Mouse (Mus musculus) granulocyte monocyte progenitor cell, adult 5-6 weeks (primary cell): ENCODE data around the gene Selenov. TPM values are rescaled to one million over a fixed set of nuclear protein-coding genes. Genes with fewer than 3 reads are reported as not detected.

Experiments
- ATAC-seq: replicated peaks from 2 replicates; pipeline ENCODE4 v1.8.0; 2016; ENCODE audit warnings: mild to moderate bottlenecking, moderate TSS enrichment, inconsistent platforms; ENCODE audit not compliant: poor library complexity, severe bottlenecking
- total RNA-seq, 2 experiments: library from RNA; stranded (forward) in 1 of 2; stranded (reverse) in 1 of 2; fragments of 200-712, 200-1000 nt in 1 of 2; fragments of >200 nt in 1 of 2; fragmentation: Nextera tagmentation in 1 of 2; gene quantifications; 2 replicates each; pipeline ENCODE4 v1.2.3; 2014 to 2017

The Selenov gene
- total RNA-seq (2014; fragmentation: Nextera tagmentation): not detected in 2 replicates
- total RNA-seq (2017): not detected in 2 replicates

DNA sequence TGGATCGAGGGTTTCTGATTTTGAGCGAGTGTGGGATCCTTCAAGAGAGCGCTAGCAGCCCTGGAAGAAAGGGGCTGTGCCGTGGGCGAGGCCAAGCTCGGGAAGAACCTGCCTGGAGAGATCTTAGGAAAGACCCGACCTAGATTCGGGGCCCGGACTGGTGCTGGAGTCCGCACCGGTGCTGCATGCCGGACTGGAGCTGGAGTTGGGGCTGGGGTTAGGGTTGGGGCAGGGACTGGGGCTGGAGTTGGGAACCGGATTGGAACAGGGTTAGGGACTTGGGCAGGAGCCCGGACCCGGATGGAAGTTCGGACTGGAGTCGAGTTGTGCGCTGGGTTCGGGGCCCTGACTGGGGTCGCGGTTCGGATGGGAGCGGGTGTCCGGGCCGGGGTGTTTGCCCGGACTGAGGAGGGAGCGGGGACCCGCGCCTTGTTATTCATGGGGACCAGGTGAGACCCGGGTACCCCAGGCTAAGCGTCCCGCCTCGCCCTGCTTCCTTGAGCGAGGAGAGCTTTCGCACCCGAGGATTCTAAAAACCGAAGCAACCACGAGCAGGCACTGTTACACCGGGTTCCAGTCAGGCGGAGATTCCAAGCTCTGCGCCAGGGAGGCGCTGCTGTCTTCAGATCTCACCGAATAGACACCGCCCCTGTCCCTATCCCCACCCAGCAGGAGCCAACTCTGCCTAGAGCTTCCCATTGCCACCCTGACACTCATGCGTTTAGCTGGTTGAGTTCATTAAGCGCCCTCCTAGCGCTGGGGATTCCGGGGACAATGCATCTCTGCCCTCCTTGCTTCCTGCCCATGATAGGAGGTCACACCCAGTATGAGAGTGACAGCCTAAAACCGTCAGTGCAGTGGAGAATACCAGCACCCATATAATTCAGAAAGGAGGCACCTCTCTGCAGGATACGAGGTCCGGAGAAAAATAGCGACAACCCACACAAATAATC is at the start of gene Selenov:
Selenov (minus strand) TSS at position 549 of the 953 bp plus-strand sequence.
- no peak for ATAC-seq

DNA sequence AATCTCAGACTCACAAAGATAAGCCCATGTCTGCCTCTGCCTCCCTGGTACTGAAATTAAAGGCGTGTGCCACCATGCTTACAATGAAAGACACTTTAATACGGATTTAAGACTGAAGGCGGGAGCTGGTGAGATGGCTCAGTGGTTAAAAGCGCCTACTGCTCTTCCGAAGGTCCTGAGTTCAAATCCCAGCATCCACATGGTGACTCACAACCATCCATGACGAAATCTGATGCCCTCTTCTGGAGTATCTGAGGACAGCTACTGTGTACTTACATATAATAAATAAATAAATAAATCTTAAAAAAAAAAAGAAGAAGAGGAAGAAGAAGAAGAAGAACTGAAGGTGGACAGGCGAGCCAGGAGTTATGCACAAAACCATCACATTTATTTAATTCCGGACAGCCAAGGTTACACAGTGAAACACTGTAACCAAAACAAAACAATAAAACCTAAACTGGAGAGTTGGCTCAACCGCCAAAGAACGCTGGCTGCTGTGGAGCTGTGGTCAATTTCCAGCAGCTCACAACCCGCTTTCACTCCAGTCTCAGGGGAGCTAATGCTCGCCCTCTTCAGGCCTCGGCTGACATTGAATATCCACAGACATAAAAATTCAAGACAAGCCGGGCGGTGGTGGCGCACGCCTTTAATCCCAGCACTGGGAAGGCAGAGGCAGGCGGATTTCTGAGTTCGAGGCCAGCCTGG is 48.4 kb upstream of the Selenov start:
- ATAC-seq: peak; percentile 62

DNA sequence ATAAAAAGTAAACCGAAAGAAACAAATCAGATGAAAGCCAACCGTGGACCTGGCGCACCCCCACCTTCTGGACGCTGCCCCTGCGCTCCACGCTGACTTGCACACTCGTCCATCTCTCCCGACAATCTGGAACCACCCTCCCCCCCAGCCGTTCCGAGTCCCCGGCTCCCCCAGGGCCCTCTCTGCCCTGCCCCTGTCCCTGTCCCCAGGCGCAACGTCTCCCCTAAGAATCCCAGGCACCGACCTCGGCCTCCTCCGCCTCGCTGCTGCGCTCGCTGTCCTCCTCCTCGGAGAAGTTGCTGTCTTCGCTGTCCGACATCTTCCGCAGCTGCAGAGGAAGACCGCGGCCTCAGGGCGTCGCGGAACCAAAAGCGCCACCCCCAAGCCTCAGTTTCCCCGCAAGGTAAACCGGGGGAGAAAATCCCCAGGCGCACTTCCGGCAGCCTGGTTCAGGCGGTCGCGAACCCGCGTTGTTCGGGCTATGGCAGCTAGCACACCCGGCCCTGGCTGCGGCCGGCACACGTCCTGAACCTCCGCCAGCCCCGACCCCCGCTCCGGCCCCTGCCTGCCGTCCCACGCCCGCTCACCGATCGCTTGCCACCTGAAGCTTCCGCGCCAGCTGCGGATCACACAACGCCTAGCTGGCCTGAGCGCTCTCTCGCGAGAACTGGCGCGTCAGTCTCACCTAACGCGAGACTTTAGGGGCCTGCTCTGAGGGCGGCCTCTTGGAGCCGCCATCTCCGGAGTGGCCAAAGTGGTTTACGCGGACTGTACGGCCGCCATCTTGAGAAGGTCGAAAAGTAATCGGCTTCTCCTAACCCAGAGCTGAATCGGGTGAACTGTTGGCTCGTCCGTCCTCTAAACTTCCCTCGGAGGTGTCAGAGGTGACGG is 47.4 kb upstream of the Selenov start, which contains the start of gene Supt5:
Supt5 (minus strand) TSS at position 639 of the 891 bp plus-strand sequence.
- peak; percentile 94 for ATAC-seq

DNA sequence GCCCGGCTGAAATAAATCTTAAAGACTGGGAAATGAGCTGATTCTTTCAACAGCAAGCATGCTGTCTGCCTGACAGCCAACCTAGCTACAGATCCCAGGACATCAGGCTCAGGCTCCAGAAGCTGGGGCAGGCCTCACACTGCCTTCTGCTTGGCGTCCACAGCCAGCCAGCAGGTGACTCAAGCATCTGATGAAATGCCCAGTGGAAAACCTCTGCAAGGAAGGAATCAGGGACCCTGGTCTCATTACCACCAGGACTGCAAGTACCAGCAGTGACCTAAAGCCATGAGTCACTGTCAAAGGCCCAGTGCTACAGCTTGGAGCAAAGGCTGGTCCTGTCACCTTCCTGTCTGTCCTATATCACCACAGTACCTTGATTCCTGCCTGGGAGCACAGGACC is 44.5 kb upstream of the Selenov start:
- ATAC-seq: no peak

DNA sequence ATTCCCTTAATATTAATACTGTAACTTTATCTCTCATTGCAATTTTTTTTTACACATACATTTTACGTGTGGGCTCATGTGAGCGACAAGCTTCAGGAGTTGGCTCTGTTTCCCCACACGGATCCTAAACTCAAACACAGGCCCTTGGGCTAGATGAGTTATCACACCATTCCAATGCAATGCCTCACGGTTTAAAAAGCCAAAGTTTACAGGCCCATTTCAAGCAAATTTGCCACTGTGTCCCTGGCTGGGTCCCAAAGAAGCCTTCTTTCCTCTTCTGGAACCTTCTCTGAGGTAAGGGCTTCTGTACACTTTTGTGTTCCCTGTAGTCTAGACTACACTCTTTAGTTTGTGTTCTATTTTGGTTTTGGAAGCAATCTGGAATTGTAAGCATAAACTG is 43.5 kb upstream of the Selenov start:
- ATAC-seq: no peak

DNA sequence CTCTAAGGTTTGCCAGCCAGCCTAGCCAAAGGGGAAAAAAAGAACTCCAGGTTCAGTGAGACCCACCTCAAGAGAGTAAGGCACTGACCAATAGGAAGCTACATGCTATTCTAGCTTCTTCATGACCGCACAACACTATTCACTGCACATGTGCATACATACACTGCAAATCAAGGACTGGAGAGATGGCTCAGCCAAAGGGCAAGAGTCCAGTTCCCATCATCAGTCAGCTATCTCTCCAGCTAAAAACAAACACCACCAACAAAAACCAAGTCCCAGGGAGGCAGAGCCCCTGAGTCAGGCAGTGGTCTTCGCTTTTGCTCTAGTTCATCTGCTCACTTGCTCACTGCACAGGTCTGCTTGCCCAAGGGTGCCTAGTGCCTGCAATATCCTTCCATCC is 37.3 kb upstream of the Selenov start:
- no peak for ATAC-seq

DNA sequence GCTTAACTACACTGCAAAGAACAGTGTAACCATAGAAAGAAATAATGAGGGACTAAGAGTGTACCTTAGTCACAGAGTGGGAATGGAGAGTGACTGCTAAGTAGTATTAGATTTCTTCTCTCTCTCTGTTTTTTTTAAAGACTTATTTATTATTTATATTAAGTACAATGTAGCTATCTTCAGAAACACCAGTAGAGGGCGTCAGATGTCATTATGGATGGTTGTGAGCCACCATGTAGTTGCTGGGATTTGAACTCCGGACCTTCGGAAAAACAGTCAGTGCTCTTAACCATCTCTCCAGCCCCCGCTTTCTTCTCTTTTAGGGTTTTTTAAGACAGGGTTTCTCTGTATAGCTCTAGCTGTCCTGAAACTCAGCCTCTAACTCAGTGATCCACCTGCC is 35.5 kb upstream of the Selenov start:
- ATAC-seq: no peak

DNA sequence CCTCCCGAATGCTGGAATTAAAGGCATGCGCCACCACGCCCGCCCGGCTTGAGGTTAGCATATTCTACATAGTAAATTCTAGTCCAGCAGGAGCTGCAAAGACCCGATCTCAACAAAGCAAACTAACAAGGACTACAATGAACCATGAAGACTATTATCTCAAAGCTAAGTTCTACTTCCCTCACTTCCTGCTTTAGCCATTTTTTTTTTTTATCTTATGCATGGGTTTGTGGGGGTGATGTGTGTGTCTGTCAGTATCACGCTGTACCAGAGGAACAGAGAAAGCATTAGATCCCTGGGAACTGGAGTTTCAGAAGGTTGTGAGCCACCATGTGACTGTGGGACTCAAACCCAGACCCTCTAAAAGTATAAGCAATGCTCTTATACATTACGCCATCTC is 34.3 kb upstream of the Selenov start:
- ATAC-seq: no peak

DNA sequence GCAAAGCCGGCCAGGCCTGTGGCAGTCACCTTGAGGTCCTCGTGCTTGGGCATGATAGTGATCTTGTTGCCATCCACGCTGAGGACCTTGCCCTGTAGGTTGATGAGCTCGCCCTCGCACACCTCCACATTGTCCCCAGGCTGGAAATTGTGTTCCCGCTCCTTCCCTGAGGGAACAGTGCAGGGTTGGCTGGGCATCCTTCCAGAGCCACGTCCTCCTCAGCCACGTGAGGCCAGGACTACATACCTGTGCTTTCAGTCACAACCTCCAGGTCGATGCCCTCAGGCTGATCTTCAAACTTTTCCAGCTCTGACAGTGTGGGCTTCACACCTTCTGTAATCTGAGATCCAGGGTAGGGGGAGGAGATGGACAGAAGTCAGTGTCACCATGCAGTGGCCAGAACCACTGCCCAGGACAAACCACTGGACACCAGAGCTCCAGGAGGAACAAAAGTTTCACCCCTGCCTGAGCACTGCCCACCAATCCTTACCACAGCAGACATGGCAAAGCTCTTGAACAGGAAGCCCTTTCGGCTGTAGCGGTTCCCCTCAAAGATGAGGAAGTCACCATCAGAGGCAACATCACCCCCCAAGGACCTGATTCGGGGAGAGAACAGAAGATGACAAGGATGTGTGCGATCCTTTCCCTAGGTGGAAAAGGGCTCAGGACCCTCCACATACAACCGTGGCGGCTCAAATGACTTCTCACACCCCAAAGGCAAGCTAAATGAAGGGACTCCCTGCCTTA is 31.2 kb upstream of the Selenov start:
- peak; percentile 85 for ATAC-seq

DNA sequence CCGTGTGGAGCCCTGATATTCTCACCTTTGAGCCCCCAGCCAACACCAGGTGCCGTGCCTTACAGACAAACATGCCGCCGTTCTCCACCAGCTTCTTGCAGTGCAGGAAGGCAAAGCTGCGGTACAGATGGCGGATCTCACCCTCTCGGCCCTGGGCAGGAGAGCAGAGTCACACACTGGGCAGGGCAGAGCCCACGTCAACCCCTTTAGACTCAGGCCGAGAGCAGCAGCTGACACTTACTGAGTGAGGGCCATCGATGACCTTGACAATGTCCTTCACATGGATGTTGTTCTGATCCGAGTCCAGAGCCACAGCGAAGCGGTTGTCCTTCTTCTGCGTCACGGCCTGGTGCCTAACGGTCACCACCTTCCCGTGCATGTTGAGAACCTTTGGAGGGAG is 27.7 kb upstream of the Selenov start:
- no peak for ATAC-seq

DNA sequence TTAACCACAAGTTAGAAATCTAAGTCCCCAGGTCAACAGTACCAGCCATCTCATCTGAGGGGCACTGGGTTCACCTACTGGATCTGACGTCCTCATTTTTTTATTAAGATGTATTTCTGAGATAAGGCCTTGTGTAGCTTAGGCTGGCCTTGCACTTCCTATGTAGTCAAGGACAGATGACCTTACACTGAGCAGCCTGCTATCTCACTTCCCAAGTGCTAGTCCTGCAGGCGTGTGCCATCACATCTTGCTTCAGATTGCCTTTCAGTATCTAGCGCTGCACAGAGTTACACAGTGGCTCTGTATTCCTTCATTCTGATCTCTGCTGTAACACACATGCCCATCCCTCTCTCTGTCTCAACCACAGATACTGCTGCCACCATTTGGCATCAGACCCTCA is 27.1 kb upstream of the Selenov start:
- no peak for ATAC-seq

DNA sequence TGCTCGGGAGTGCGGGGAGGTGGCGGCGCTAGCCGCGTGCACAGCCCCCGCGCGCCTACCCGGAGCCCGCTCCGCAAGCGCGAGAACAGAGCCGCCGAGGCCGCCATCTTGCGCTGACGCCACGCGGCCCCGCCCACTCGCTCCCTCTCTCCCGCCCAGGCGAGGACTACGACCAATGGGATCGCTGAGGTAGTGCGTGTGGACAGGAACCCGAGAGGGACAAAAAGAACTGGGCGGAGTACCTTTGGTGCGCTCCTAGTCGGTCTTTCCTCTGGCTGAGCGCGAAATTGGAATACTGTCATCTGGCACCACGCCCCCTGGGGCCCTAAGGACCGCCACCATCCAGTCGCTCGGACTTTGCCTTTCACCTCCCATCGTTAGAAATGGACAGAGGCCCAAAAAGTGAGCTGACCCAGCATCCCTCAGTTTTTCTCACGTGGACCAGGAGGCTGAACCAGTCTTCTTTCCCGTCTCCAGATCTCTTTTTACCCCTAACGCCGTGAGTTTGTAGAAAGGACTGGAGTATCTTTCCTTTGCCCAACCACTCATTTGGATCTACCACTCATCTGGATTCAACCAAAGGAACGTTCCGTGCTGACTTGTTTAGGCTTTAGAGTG is 21.0 kb upstream of the Selenov start, which contains the start of gene Timm50:
Timm50 (minus strand) TSS at position 147 of the 618 bp plus-strand sequence.
- ATAC-seq: peak; percentile 98

DNA sequence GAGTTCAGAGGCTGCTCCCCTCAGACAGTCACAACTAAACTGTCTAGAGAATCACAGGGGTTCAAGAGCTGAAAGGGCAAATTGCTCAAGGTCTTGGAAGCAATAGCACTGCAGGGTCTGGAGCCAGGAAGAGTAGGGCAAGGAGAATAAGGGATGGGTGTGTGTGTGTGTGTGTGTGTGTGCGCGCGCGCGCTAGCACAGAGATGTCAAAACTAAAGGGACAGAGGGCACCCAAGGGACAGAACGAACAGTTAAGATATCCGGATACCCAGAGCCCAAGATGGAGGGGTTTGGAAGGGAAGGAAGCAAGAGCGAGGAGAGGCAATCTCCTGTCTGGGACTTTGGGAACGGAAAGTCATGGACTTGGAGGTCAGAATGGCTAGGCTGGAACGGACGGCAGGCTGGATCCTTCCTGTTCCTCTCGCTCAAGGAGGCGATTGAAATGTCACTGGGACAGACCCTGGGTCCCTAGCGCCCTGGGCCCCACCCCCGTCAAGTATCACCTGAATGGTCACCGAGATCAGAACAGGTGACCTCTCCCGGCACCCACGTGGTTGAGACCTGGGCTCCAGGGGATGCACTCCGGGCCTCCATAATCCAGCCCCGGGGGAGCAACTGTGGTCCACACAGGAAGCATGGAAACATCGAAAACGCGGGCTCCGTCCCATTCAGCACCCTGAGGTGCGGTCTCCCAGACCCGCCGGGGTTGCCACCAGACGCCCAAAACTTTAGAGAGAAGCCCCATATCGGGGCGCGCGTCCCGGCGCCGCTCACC is 20.4 kb upstream of the Selenov start:
- peak; percentile 10 for ATAC-seq

DNA sequence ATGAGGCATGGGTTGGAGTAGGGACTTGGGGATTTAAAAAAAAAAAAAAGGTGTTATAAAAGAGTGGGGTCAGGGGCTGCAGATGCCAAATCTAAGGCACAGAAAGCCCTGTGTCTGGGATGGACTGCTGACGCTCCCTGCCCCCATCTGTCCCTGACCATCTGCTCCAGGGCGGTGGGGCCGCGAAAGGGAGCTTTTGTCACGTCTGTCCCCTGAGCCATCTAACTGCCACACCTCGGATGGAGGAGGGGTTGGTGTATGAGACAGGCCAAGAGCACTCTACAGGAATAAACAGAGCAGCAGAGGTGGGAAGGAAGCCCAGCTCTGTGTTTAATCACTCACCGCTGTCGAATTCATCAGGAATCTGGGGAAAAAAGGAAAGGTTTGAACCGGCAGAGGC is 18.8 kb upstream of the Selenov start:
- no peak for ATAC-seq

DNA sequence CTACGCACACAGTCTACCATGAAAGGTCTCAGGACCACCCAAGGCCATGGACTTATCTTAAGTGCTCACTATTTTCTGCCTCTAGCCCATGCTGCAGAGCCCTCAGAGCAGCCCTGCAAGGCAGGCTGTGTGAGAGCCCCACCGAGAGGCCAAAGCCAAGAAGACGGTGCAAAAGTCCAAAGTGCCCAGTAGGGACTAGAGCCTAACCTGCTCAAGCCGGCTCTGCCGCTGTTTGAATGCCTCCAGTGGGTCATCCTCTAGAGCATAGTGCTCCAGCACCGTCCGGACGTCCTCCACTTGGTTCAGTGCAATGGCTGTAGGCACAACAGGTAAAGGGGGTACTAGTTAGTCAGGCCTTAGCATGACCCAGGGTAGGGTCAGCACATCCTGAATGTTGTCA is 15.2 kb upstream of the Selenov start:
- no peak for ATAC-seq

DNA sequence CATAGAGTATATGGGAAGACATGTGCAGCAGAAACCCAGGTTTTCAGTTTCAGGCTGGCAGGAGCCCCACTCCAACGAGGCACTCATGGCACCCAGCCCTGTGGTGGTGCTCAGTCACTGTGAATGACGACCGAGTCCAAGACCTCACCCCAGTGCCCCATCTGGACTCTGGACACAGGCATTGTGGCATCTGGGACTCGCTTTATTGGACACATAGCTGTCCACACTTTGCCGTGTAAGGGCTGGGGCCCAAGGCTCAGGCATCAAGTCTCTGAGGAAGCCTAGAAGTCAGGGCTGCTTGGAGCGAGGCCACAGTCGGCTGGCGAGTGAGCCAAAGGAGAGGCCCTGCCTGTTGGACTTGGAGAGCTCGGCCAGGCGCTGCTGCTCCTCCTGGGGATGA is 14.7 kb upstream of the Selenov start:
- no peak for ATAC-seq

DNA sequence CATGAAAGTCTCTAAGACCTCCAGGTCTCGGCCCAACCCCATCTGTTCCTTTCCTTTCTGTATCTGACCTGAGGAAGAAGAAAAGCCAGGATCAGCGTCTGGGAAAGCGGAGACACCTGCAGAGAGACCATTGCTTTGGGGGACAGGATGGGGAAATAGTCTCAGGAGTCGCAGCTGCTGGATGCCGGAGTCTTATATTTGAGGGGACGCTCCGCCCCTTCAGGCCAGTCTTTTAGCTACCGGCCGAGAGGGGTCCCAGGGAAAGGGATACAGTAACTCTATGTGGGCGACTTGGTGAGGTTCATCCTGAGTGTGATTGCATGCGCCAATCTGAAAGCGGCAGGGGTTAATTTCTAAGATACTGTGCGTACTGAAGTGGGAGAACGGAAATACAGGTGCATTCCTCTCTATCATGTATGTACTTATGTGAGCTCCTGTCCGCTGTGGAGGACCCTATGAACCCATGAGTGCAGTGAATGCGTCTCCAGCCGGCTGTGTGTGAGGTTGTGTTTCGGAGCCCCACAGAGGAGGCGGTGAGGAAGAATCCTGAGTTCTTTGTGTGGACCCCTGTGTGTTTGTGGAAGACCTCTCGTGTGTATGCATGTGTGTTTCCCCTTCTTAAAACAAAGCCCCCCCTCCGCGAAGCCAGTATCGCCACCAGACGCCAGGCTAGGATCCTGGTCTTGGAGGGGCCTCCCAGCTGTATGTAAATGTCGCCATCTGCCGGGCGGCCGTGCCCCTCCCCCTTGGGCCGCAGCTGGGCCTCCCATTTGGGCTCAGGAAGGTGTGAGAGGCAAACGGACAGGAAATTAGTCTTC is 10.8 kb upstream of the Selenov start, which contains the start of gene Dll3:
Dll3 (minus strand) TSS at position 623 of the 818 bp plus-strand sequence.
- peak; percentile 68 for ATAC-seq
